Mouse (Mus musculus): ENCODE results near the gene Tab3.

The Tab3 gene

DNA sequence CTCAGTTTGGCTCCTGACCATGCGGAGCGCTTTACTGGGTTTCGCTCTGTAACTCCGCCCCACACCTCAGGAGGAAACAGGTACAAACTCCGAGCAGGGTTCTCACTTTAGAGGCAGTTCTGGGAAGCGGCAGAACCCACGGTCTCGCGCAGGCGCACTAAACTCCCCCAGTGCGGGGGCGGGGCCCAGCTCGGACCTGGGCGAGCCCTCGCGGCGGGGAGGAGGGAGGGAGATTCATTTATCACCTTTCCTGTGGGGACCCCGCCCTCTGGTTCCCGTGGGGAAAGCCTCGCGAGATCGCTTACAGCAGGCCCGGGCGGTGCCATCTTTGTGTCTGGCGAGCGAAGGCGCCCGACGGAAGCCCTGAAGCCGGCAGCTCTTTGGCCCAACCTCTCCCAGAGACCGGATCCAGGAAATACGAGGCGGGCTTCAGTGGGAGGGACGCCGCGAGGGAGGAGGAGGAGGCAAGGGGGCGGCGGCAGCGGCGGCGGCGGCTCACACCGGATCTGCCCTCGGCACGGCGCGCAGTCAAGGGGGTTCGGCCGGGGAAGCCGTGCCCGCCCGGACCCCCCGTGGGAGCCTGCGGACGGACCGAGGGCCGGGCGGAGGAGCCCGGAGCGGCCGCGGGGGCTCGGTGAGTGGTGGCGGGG is at the start of gene Tab3:
TSS of gene Tab3 (plus strand) at position 491 of the 650 bp plus-strand sequence.
- peak; percentile 97 for DNase-seq

DNA sequence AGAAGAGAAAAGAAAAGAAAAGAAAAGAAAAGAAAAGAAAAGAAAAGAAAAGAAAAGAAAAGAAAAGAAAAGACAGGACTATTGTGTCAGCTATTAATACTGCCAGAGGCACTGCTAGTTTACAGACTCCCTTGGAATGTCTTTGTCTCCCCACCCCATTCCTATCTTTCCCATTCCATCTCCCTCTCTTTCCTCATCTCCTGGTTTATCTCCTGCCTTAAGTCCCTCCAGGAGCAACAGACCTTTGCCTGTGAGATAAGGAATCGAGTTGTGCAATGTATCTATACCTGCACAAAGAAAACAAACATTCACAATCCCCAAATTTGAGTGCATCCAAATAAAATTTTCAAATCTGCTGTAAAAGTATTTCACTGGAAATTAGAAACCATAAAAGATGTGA is 48.3 kb upstream of the Tab3 start:
- no peak for DNase-seq

DNA sequence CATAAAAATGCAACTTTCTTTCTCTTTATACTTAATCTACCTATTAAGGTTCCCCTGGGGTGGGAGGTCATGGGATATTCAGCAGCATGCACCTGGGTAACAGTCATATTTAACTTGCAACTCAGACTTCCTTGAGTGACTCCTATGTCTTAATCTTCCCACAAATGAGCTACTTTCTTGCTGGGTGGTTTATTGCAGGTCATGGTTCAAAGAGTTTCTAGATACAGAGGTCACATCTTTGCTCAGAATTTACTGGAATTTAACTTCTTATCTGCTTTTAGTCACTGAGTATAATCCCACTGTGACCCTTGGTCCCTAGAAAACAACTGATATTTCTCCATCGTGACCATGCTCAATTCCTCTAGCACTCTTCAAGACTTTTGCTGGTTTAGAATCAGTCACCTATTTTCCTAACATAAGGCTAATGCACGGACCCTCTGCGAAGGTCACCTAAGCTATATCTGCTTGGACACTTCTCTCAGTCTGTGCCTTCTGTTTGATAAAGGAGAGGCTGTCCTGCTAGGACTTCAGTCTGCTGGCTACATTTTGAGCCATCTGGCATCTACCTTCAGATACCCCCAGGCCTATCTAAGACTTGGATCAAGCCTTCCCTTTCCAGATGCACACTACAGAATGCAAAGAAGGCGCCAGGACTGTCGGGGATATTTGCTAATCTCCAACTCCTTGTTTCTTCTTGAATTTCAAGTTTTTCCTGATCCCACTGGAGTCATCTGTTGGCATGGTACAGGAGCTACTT is 47.4 kb upstream of the Tab3 start:
- no peak for DNase-seq

DNA sequence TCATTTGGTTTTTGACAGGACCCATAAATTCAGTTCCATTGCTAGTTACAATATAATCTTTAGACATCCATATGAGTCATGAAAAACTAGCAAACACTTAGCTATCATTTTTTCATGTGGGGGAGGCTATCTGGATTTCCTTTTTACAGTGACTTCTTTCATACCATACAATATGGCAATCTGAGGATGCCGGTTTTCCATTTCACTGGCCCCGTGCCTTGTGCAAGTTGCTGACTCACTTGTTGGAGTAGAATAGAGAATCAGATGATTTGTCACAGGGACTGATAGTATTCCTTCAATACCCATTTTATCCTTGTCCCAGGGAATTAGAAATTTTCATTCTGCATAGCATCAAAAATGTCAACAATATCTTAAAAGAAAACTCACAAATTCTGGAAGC is 14.9 kb upstream of the Tab3 start:
- DNase-seq: no peak

DNA sequence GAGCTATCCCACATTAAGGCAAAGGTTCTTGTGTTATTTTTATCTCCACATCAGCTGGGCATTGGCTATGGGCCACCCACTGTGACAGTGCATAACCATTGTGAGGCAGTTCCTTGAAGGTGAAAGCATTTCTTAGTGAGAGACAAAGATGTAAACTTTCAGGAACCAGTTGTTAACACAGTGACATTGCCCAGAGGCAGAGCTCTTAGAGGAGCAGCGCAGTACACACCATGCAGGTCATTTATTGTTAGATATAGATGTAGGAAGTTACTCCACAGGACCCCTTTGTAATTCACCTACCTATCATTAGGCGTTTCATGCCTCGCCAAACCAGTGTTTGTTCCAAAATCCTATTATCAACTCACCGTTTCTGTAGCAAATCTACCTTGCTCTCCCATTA is 7.6 kb upstream of the Tab3 start:
- no peak for DNase-seq

DNA sequence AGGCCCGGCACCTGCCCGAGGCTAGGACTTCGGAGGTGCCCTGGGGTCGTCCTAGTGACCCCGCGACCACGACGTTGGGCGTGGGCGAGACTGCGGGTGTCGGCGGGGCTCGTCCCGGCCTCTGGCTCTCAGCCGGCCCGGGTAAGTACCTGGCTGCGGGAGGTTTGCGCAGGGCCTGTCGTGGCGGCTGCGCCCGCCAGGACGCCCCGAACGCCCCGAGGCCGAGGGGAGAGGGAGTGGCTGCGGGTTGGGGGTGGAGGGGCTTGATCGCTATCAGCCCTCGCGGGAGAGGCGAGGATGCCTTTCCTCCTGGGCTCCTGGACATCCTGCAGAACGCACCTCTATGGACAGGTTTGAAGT is 340 bp downstream of the Tab3 start:
- DNase-seq: no peak

DNA sequence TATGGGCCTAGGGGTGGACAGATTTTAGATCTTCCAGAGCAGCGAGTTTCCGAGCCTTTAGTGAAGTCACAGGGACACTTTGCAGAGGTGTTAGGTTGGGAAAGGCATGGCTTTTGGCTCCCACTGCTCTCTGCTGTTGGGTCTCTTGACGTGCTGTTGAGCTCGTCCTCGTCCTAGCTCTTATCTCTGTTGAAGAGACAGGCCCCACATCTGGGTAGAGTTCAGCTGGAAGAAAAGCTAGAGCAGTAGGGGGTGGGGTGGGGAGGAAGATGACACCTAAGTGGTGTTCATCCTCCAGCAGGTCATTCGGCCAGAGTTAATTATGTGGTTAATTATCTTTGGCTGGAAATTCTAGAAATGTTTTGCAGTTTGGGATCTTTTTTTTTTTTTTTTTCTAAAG is 2.5 kb downstream of the Tab3 start:
- DNase-seq: no peak

DNA sequence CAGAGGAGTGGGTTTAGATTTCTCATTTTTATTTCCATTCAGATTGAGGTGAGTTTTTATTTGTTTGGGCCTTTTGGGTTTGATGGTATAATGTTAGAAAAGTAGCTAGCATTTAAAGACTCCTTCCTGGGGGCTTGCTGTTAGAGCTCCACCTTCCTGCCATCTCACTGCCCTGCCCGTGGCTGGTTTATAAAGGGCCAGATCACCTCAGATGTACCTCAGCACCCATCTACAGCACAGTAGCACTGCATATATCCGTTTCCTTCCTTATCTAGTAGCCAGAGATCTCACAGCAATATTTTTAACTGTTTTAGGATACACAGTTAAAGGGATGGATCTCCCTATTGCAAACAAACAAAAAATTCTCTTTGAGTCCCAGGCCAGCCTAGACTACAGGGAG is 6.9 kb downstream of the Tab3 start:
- DNase-seq: no peak

DNA sequence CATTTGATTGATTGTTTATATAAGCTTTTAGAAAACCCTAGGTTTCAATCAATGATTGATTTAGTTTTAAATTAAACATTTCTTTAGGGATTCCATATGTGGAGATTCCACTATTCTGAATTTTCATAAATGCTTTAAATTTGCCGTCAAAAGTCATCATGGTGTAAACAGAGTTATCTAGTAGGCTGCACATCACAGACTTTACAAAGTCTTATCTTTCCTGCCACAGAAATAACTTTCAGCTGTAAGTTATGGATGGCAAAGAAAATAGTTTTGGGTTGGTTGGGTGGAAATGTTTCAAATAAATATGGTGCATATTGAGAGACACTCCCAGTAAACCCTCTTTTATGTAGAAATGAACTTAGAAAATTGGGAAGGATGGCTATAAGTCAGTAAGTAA is 8.7 kb downstream of the Tab3 start:
- DNase-seq: no peak

DNA sequence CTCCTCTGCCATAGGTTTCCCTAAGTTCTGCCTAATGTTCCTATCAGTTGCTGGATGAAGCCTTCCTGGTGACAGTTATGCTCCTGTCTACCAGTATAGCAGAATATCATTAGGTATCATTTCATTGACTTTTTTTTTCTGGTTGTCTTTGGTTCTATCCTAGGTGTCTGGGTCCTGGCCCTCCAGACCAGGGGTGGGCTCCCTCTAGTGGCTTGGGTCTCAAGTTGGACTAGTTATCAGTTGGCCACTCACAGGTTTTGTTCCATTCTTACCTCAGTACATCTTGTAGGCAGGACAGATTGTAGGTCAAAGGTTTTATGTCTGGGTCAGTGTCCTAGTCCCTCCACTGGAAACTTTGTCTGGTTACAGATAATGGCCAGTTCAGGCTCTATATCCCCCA is 11.8 kb downstream of the Tab3 start:
- no peak for DNase-seq

DNA sequence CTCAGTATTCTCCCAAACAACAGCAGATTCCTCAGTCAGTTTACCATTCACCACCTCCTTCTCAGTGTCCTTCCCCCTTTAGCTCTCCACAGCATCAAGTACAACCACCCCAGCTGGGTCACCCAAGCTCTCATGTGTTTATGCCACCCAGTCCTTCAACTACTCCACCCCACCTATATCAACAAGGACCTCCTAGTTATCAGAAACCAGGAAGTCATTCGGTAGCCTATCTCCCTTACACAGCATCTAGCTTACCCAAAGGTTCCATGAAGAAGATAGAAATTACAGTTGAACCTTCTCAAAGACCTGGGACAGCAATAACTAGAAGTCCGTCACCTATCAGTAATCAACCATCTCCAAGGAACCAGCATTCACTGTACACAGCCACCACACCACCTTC is 40.9 kb downstream of the Tab3 start:
- no peak for DNase-seq

DNA sequence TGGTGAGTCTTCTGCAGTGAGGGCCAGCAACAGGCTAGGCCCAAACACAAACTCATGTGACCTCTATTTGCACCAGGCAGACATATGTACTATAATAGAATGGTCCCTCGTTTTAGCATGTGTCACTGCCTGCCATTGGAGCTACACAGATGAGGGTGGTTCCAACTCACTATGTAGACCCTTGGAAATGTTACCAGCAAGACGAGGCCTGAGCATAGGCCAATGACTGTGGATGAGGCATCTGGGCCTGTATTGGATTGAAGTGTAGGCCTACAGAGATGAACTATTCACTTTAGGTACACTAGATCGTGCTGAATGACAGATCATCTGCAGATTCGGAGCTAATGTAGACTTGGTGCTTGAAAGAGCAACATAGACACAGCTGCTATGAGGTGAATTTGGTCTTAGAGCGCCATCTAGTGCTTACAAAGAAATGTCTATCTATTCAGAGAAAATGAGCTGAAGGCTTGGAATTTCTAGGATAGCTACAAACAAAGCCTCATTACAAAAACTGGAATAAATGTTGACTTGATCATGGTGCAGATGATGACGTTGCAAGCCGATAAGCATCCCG is 72.5 kb downstream of the Tab3 start:
- DNase-seq: peak; percentile 21

DNA sequence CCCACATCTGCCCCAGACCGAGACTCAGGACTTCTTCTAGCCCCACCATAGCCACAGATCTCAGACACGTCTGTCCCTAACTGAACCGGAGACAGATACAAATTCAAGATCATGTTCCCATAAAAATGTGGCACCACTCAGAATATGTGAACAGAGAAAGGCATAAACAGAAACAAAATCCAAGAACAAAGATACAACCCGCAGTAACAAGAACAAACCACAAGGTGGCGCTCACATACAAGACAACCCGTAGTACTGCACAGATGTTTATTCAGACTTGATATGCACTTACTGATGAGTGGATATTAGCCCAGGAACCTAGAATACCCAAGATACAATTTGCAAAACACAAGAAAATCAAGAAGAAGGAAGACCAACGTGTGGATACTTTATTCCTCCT is 103.0 kb downstream of the Tab3 start:
- DNase-seq: peak; percentile 43

DNA sequence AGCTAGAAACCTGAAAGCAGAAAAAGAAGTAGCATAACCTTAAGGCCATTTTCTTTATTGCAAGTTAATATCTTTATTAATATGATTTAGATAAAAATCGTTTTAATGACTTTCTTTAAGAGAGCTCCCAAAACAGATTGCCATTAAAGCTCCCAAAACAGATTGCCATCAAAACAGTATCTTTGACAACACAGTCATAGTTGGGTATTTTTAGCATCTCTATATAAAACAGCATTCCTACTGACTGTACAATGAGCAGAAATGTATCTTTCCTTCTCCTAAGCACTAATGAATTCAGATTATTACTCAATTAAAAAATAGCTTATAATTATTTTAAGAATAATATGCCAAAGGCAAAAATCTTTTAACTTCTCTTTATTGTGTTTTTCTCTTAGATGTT is 108.3 kb downstream of the Tab3 start:
- no peak for DNase-seq

DNA sequence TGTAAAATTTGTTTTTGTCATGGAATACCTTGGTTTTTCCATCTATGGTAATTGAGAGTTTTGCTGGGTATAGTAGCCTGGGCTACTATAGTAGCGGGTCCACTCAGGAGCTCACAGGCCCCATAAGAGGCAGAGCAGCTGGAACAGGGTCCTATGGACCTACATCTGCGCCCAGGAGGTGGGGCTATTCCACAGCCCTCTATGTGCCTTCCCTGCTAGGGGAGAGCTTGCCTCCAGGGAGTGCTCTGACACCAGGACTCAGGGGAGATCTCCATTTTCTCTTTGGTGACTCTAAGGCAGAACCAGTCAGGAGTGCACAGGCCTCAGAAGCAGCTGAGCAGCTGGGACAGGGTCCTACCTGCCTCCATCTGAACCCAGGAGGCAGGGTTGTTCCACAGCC is 109.9 kb downstream of the Tab3 start:
- no peak for DNase-seq
